Mouse (Mus musculus): Measurements from ENCODE around the gene Serping1. TPM values are rescaled to one million over a fixed set of nuclear protein-coding genes. Genes with fewer than 3 reads are reported as not detected.

The Serping1 gene
- total RNA-seq, 2 experiments from 2014 or later = 68.8 to 75.7 TPM

- intact Hi-C loops (cut with DNase I) = no loop called here
- DNase-seq (ENCODE audit: low spot score) = no peak
Observed at GRCm38 (mm10) chr2:84721182-84721581, 54.1 kb downstream of the Serping1 start.

- DNase-seq (ENCODE audit: low spot score) = no peak
- intact Hi-C loops (cut with DNase I) = no loop called here
Observed at GRCm38 (mm10) chr2:84720718-84721117, 54.5 kb downstream of the Serping1 start.

- intact Hi-C loops (cut with DNase I) = no loop called here
- no peak for DNase-seq (ENCODE audit: low spot score)
Observed at GRCm38 (mm10) chr2:84717357-84717756, 57.9 kb downstream of the Serping1 start.

- DNase-seq (ENCODE audit: low spot score) = no peak
- intact Hi-C loops (cut with DNase I) = no loop called here
Observed at GRCm38 (mm10) chr2:84716423-84717355, 58.6 kb downstream of the Serping1 start.

GRCm38 (mm10) chr2:84715562-84716361 lies 59.5 kb downstream of the Serping1 start:
- intact Hi-C loops (cut with DNase I) = no loop called here
- peak; percentile 44 for DNase-seq (ENCODE audit: low spot score)

Small RNA genes lying within 50 kb of the gene (microRNA-seq; reads per million reads assigned to microRNA genes)
- gene Mir130a = 3,999 reads per million, percentile 90 among the genes with 10 or more reads in this experiment

Other genes starting within 250 kb of the Serping1 start
- 10 to 100 TPM; 66.6 to 70.4 TPM for gene Ctnnd1, start 124.7 kb downstream of the Serping1 start, total RNA-seq (2021)
- gene Btbd18, start 116.4 kb downstream of the Serping1 start, total RNA-seq (2021) = not detected
- gene Selenoh, start 104.7 kb downstream of the Serping1 start, total RNA-seq (2021) = 10 to 100 TPM; 22.4 to 25.2 TPM
- 1 to 10 TPM; 5.4 to 5.8 TPM for gene Gm28635, start 97.4 kb downstream of the Serping1 start, total RNA-seq (2021)
- gene Med19, start 97.0 kb downstream of the Serping1 start, total RNA-seq (2021) = 10 to 100 TPM; 13.2 to 13.7 TPM
- gene Tmx2, start 96.3 kb downstream of the Serping1 start, total RNA-seq (2021) = 100 to 1,000 TPM; 116 to 127 TPM
- gene Zdhhc5, start 60.3 kb downstream of the Serping1 start, total RNA-seq (2021) = 10 to 100 TPM; 61.4 to 62.1 TPM
- gene Clp1, start 48.1 kb downstream of the Serping1 start, total RNA-seq (2021) = 1 to 10 TPM; 4.9 TPM
- 1 to 10 TPM in 1 of 2 experiments, under 1 TPM in 1; 0.94 to 1.1 TPM for gene Ypel4, start 41.4 kb downstream of the Serping1 start, total RNA-seq (2021)
- gene Gm19426, start 31.8 kb downstream of the Serping1 start, total RNA-seq (2021) = 1 to 10 TPM; 1.8 to 1.9 TPM
- 10 to 100 TPM; 30.6 to 70.6 TPM for gene Ube2l6, start 23.4 kb upstream of the Serping1 start, total RNA-seq (2021)
- not detected for gene Smtnl1, start 47.2 kb upstream of the Serping1 start, total RNA-seq (2021)
- 100 to 1,000 TPM in 1 of 2 experiments, 10 to 100 TPM in 1; 99.8 to 103 TPM for gene Timm10, start 51.6 kb upstream of the Serping1 start, total RNA-seq (2021)
- gene Slc43a1, start 63.4 kb upstream of the Serping1 start, total RNA-seq (2021) = 1 to 10 TPM; 1.5 to 2.2 TPM
- 1 to 10 TPM; 1.8 to 4.0 TPM for gene Rtn4rl2, start 111.3 kb upstream of the Serping1 start, total RNA-seq (2021)
- gene Slc43a3, start 161.1 kb upstream of the Serping1 start, total RNA-seq (2021) = 10 to 100 TPM; 70.7 to 86.6 TPM
- gene Prg2, start 205.0 kb upstream of the Serping1 start, total RNA-seq (2021) = not detected
- gene Prg3, start 212.8 kb upstream of the Serping1 start, total RNA-seq (2021) = not detected